ENCODE assay signal across 23 mouse cellular contexts in the genomic region with DNA sequence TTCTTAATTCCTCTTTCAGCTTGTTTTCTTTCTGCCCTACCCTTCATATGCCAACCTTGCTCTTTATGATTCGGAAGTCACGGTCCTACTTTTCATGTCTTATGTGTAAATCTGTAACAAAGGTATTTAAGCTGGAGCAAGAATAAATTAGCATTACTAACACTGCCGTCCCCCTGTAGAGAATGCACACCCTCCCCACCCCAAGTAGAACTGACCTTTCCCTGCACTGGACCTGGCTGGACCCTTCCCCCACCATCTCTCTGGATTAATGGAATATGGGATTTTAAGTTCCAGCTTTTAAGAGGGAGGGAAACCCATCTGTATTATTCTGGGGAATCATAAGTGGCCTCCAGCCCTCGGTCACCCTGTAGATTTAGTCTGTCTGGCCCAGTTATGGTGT.
DNase-seq lines count a peak whose midpoint lies in the region; ATAC-seq and TF ChIP-seq lines count a peak whose summit lies in the region.
"Had no signal": no experiment of that assay in that cellular context is flagged by ENCODE, and none has a peak within 500 bp of the region (broad histone marks: within the 10 kb centered on the region; RNA-seq: fewer than 3 reads in every experiment).

No protein-coding gene starts in this region.

- H3K4me2 ChIP-seq in kidney, embryonic 14.5 days (replicated peaks; ENCODE audit: low read depth, low read length), result no peak overlapping the region
- H3K4me2 ChIP-seq in lung, embryonic 14.5 days, result no peak overlapping the region
- H3K4me2 ChIP-seq in midbrain, embryonic 13.5 days (replicated peaks), result no peak overlapping the region
- H3K4me2 ChIP-seq in midbrain, embryonic 14.5 days (ENCODE audit: low read length), result no peak overlapping the region
- H3K4me2 ChIP-seq in stomach, embryonic 16.5 days (ENCODE audit: low read depth, low read length), result no peak overlapping the region
- H3K4me2 ChIP-seq: embryonic facial prominence, embryonic 15.5 days; heart, embryonic 13.5 days; liver, embryonic 12.5 days; neural tube, embryonic 15.5 days had no signal

- no peak overlapping the region for H3K4me3 ChIP-seq in kidney, embryonic 14.5 days (ENCODE audit: low read length)
- no peak overlapping the region for H3K4me3 ChIP-seq in lung, embryonic 14.5 days (ENCODE audit: low read depth, low read length)
- no peak overlapping the region for H3K4me3 ChIP-seq in lung, adult 2 months (replicated peaks; ENCODE audit: extremely low read depth, low read depth, low read length)
- H3K4me3 ChIP-seq in midbrain, embryonic 13.5 days (replicated peaks), result no peak overlapping the region
- no peak overlapping the region for H3K4me3 ChIP-seq in midbrain, embryonic 14.5 days (replicated peaks; ENCODE audit: low read depth, low read length)
- H3K4me3 ChIP-seq in stomach, embryonic 16.5 days (replicated peaks; ENCODE audit: low read length), result no peak overlapping the region
- H3K4me3 ChIP-seq: embryonic facial prominence, embryonic 15.5 days; gastrocnemius, adult 2 months; heart, embryonic 13.5 days; liver, embryonic 12.5 days; neural tube, embryonic 15.5 days had no signal

- 0 out of 2 replicates have a peak, but pooled peaks cover 2% of the 10 kb centered on the region for H3K36me3 ChIP-seq in kidney, embryonic 14.5 days (ENCODE audit: control insufficient read depth, insufficient read depth, low read length)
- no peaks in the 10 kb centered on the region for H3K36me3 ChIP-seq in lung, embryonic 14.5 days (ENCODE audit: insufficient read depth)
- 0 out of 2 replicates have a peak, but pooled peaks cover 1% of the 10 kb centered on the region for H3K36me3 ChIP-seq in midbrain, embryonic 13.5 days
- no peaks in the 10 kb centered on the region for H3K36me3 ChIP-seq in midbrain, embryonic 14.5 days (ENCODE audit: control insufficient read depth, insufficient read depth, low read length)
- H3K36me3 ChIP-seq in stomach, embryonic 16.5 days (ENCODE audit: control insufficient read depth, insufficient read depth, low read length), result no peaks in the 10 kb centered on the region
- H3K36me3 ChIP-seq: embryonic facial prominence, embryonic 15.5 days; heart, embryonic 13.5 days; liver, embryonic 12.5 days; neural tube, embryonic 15.5 days had no signal

- TF ChIP-seq CTCF in lung, embryonic 14.5 days (IDR thresholded peaks at IDR 0.05; ENCODE audit: low read depth), result no peak
- no peak for TF ChIP-seq CTCF in lung, adult 2 months (IDR thresholded peaks at IDR 0.05; ENCODE audit: insufficient read depth, low read length)

- no peak for ATAC-seq in kidney, embryonic 14.5 days (ENCODE audit: low FRiP score, low TSS enrichment)
- ATAC-seq in lung, embryonic 14.5 days (ENCODE audit: insufficient read depth), result no peak
- ATAC-seq in midbrain, embryonic 13.5 days, result peak; percentile 18; the same call in 1 of the 2 replicates
- ATAC-seq in midbrain, embryonic 14.5 days (ENCODE audit: low FRiP score, low TSS enrichment), result no peak
- ATAC-seq in stomach, embryonic 16.5 days (ENCODE audit: insufficient read depth, low FRiP score), result no peak
- ATAC-seq: forebrain, embryonic 14.5 days; hindbrain, postnatal 0 days; liver, embryonic 12.5 days; lung, postnatal 0 days had no signal

- H3K27ac ChIP-seq in kidney, embryonic 14.5 days (ENCODE audit: low read depth, low read length), result peak overlapping the region; percentile 68; the same call in 1 of the 2 replicates
- H3K27ac ChIP-seq in lung, embryonic 14.5 days (ENCODE audit: low read depth), result peak overlapping the region; percentile 84
- H3K27ac ChIP-seq in midbrain, embryonic 13.5 days, result no peak overlapping the region
- H3K27ac ChIP-seq in midbrain, embryonic 14.5 days (replicated peaks; ENCODE audit: low read depth, low read length), result no peak overlapping the region
- H3K27ac ChIP-seq in stomach, embryonic 16.5 days (ENCODE audit: low read length), result peak overlapping the region; percentile 95
- H3K27ac ChIP-seq: gastrocnemius, adult 2 months; heart, embryonic 13.5 days; hindbrain, postnatal 0 days; liver, embryonic 12.5 days; neural tube, embryonic 15.5 days had no signal

- DNase-seq in kidney, adult 9 months, result no peak
- DNase-seq in lung, embryonic 14.5 days, result no peak
- DNase-seq in lung, adult 2 months, result no peak
- no peak for DNase-seq in midbrain, embryonic 14.5 days
- DNase-seq: adrenal gland, adult 2 months; B cell, adult 2 months; cerebellum, adult 11 months; cerebellum, adult 9-11 months; gastrocnemius, adult 2 months; heart, adult 11 months; heart, postnatal 14 days; right cerebral cortex, adult 18-20 months; right cerebral cortex, postnatal 4 days had no signal

- H3K4me1 ChIP-seq in kidney, embryonic 14.5 days (ENCODE audit: control insufficient read depth, insufficient read depth, low read length), result peaks cover 35% of the 10 kb centered on the region
- peaks cover 6% of the 10 kb centered on the region; the same call in 1 of the 2 replicates for H3K4me1 ChIP-seq in lung, embryonic 14.5 days (ENCODE audit: insufficient read depth)
- no peaks in the 10 kb centered on the region for H3K4me1 ChIP-seq in lung, adult 2 months (ENCODE audit: control insufficient read depth, insufficient read depth, low read length)
- peaks cover 35% of the 10 kb centered on the region for H3K4me1 ChIP-seq in midbrain, embryonic 13.5 days (replicated peaks)
- H3K4me1 ChIP-seq in midbrain, embryonic 14.5 days (ENCODE audit: control insufficient read depth, insufficient read depth, low read length), result peaks cover 12% of the 10 kb centered on the region
- peaks cover 30% of the 10 kb centered on the region for H3K4me1 ChIP-seq in stomach, embryonic 16.5 days (ENCODE audit: control insufficient read depth, insufficient read depth, low read length)
- H3K4me1 ChIP-seq: liver, embryonic 12.5 days had no signal

- H3K9me3 ChIP-seq in kidney, embryonic 14.5 days (ENCODE audit: control insufficient read depth, low read length), result no peaks in the 10 kb centered on the region
- H3K9me3 ChIP-seq in lung, embryonic 14.5 days (ENCODE audit: low read depth, low read length), result no peaks in the 10 kb centered on the region
- H3K9me3 ChIP-seq in midbrain, embryonic 13.5 days, result no peaks in the 10 kb centered on the region
- no peaks in the 10 kb centered on the region for H3K9me3 ChIP-seq in midbrain, embryonic 14.5 days (ENCODE audit: control insufficient read depth, low read length)
- no peaks in the 10 kb centered on the region for H3K9me3 ChIP-seq in stomach, embryonic 16.5 days (replicated peaks; ENCODE audit: control insufficient read depth, low read length)
- H3K9me3 ChIP-seq: embryonic facial prominence, embryonic 15.5 days; heart, embryonic 13.5 days; liver, embryonic 12.5 days; neural tube, embryonic 15.5 days had no signal

- no peak overlapping the region for H3K9ac ChIP-seq in kidney, embryonic 14.5 days (ENCODE audit: low read depth, low read length)
- no peak overlapping the region for H3K9ac ChIP-seq in lung, embryonic 14.5 days
- H3K9ac ChIP-seq in midbrain, embryonic 13.5 days (replicated peaks), result no peak overlapping the region
- no peak overlapping the region for H3K9ac ChIP-seq in midbrain, embryonic 14.5 days (replicated peaks; ENCODE audit: low read length)
- H3K9ac ChIP-seq in stomach, embryonic 16.5 days (ENCODE audit: low read length), result no peak overlapping the region
- H3K9ac ChIP-seq: embryonic facial prominence, embryonic 15.5 days; heart, embryonic 13.5 days; liver, embryonic 12.5 days; neural tube, embryonic 15.5 days had no signal

- H3K27me3 ChIP-seq in kidney, embryonic 14.5 days (ENCODE audit: control insufficient read depth, insufficient read depth, low read length), result no peaks in the 10 kb centered on the region
- H3K27me3 ChIP-seq in lung, embryonic 14.5 days (ENCODE audit: insufficient read depth, low read length), result no peaks in the 10 kb centered on the region
- no peaks in the 10 kb centered on the region for H3K27me3 ChIP-seq in midbrain, embryonic 13.5 days
- no peaks in the 10 kb centered on the region for H3K27me3 ChIP-seq in midbrain, embryonic 14.5 days (ENCODE audit: control insufficient read depth, insufficient read depth, low read length)
- H3K27me3 ChIP-seq in stomach, embryonic 16.5 days (ENCODE audit: control insufficient read depth, insufficient read depth, low read length), result no peaks in the 10 kb centered on the region
- H3K27me3 ChIP-seq: embryonic facial prominence, embryonic 15.5 days; heart, embryonic 13.5 days; liver, embryonic 12.5 days; neural tube, embryonic 15.5 days had no signal

- TF ChIP-seq POLR2A in lung, adult 2 months (IDR thresholded peaks at IDR 0.05; ENCODE audit: borderline replicate concordance, extremely low read depth, low read depth, low read length), result no peak

- 55% methylated on average over 4 of the region's 4 CpGs for WGBS in kidney, embryonic 14.5 days
- WGBS in lung, embryonic 14.5 days, result 86% methylated on average over 4 of the region's 4 CpGs
- WGBS in lung, adult 2 months, result 92% methylated on average over 4 of the region's 4 CpGs
- 29% methylated on average over 4 of the region's 4 CpGs for WGBS in midbrain, embryonic 13.5 days
- WGBS in midbrain, embryonic 14.5 days, result 27% methylated on average over 4 of the region's 4 CpGs
- 70% methylated on average over 4 of the region's 4 CpGs for WGBS in stomach, embryonic 16.5 days

Comparison
In these comparisons a context has a peak if more than half of its experiments do, and no peak if none do; other contexts are left out.
1. H3K27ac ChIP-seq: peak in kidney, embryonic 14.5 days (single experiment), lung, embryonic 14.5 days (single experiment) and stomach, embryonic 16.5 days (single experiment); none in midbrain, embryonic 13.5 days (single experiment) and midbrain, embryonic 14.5 days (single experiment).